Mouse (Mus musculus): Measurements from ENCODE around the gene Gm3476. TPM values are rescaled to one million over a fixed set of nuclear protein-coding genes. Genes with fewer than 3 reads are reported as not detected.
"Not testable (repeated sequence)": the region's sequence is repeated elsewhere in the genome, so short reads cannot be mapped to it uniquely, and the experiment has no call there.

Gm3476 gene
- not detected in 2 replicates for total RNA-seq (2017)

DNA sequence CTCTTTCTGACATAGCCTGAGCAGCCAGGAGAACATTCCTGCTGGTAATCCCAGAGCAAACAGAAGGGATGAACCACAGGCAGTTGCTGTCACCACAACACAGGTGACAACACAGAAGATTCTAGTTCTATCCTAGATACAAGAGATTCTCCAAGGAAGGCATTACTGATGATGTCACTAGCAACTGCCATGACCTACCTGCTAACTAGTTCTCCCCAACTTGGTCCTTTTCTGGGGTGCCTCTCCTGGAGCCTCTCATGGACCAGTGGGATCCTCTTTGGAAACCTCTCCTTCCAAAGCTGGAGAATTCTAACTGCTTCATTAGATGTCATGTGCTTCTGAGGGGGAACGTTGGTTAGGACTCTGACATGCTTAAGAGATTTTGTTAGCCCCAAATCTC, at the start of gene Gm3476:
Gene Gm3476, minus strand, starts transcription at position 101 of the 400 bp plus-strand sequence.
- not testable (repeated sequence) for ATAC-seq (replicated peaks in 1 of 2; ENCODE audit: insufficient read depth in 1 of 2, low FRiP score in 2 of 2, low TSS enrichment in 1 of 2, low read depth in 1 of 2, poor library complexity in 2 of 2, severe bottlenecking in 2 of 2)

DNA sequence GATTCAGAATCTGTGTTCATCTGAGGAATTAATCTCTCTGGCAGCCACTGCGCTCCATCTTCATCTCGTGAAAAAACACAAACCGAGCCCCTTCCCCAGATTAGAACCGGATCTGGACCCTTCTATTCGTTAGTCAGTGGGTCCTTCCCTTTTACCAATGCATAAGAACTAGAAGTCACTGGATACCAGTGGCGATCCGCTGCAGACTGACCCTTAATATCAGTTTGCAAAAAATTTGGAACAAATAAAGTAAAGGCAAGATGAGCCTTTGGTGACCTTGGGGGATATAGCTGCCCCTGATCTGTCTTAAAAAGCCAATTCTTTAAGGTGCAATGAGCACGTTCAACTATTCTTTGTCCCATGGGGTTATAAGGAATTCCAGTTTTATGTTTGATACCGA, 37.9 kb upstream of the Gm3476 start:
- ATAC-seq (replicated peaks in 1 of 2; ENCODE audit: insufficient read depth in 1 of 2, low FRiP score in 2 of 2, low TSS enrichment in 1 of 2, low read depth in 1 of 2, poor library complexity in 2 of 2, severe bottlenecking in 2 of 2) = not testable (repeated sequence)

GRCm38 (mm10) chr14:6161085-6161484, 35.5 kb upstream of the Gm3476 start:
- not testable (repeated sequence) for ATAC-seq (replicated peaks in 1 of 2; ENCODE audit: insufficient read depth in 1 of 2, low FRiP score in 2 of 2, low TSS enrichment in 1 of 2, low read depth in 1 of 2, poor library complexity in 2 of 2, severe bottlenecking in 2 of 2)

- ATAC-seq (replicated peaks in 1 of 2; ENCODE audit: insufficient read depth in 1 of 2, low FRiP score in 2 of 2, low TSS enrichment in 1 of 2, low read depth in 1 of 2, poor library complexity in 2 of 2, severe bottlenecking in 2 of 2) = peak; percentile 78 to 97; a peak in 3 of 4 replicates
Observed at GRCm38 (mm10) chr14:6108272-6108925, 17.2 kb downstream of the Gm3476 start, which contains the start of gene Gm3468. Gene Gm3468, minus strand, starts transcription at chr14:6108665.

DNA sequence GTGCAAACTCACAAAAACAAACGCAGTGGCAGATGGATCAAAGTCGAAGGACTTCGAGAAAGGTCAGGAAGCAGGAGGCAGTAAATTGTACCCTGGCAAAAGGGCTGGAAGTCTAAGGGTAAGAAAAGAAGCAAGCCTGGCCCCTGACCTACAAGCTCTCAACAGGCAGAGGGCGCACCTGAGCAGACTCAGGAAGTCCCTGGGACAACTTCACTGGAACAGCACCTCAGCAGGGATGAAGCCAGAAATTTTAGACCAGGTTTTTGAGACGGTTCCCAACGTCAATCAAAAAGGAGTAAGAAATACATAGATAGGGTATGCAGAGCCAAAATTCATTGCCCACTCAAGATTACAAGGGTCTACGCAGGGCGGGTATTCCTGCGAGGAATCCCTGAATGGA, 18.1 kb downstream of the Gm3476 start:
- not testable (repeated sequence) for ATAC-seq (replicated peaks in 1 of 2; ENCODE audit: insufficient read depth in 1 of 2, low FRiP score in 2 of 2, low TSS enrichment in 1 of 2, low read depth in 1 of 2, poor library complexity in 2 of 2, severe bottlenecking in 2 of 2)

GRCm38 (mm10) chr14:6093842-6094241, 31.8 kb downstream of the Gm3476 start, which contains the start of gene Gm8206:
Gene Gm8206, minus strand, starts transcription at chr14:6093942.
- ATAC-seq (replicated peaks in 1 of 2; ENCODE audit: insufficient read depth in 1 of 2, low FRiP score in 2 of 2, low TSS enrichment in 1 of 2, low read depth in 1 of 2, poor library complexity in 2 of 2, severe bottlenecking in 2 of 2) = not testable (repeated sequence)

- not testable (repeated sequence) for ATAC-seq (replicated peaks in 1 of 2; ENCODE audit: insufficient read depth in 1 of 2, low FRiP score in 2 of 2, low TSS enrichment in 1 of 2, low read depth in 1 of 2, poor library complexity in 2 of 2, severe bottlenecking in 2 of 2)
Observed at GRCm38 (mm10) chr14:6058167-6058566, 67.4 kb downstream of the Gm3476 start, which contains the start of gene Gm6337. Gene Gm6337, minus strand, starts transcription at chr14:6058267.

Other genes with a start within 250 kb of the Gm3476 start
- gene Gm8237, start 245.4 kb downstream of the Gm3476 start, total RNA-seq (2017) = not detected in 2 replicates
- gene Gm3248, start 164.1 kb downstream of the Gm3476 start, total RNA-seq (2017) = not detected in 2 replicates
- gene Gm3453, start 146.7 kb downstream of the Gm3476 start, total RNA-seq (2017) = not detected in 2 replicates
- gene Gm6337, start 67.5 kb downstream of the Gm3476 start, total RNA-seq (2017) = not detected in 2 replicates
- gene Gm8206, start 31.9 kb downstream of the Gm3476 start, total RNA-seq (2017) = not detected in 2 replicates
- gene Gm3468, start 17.1 kb downstream of the Gm3476 start, total RNA-seq (2017) = 2.5 and 5.0 TPM in 2 replicates
- not detected in 2 replicates for gene Gm21560, start 93.5 kb upstream of the Gm3476 start, total RNA-seq (2017)
- 1.5 and 2.4 TPM in 2 replicates for gene Gm3411, start 161.4 kb upstream of the Gm3476 start, total RNA-seq (2017)
- not detected in 2 replicates for gene Gm21103, start 179.0 kb upstream of the Gm3476 start, total RNA-seq (2017)
- not detected in 2 replicates for gene Gm3618, start 217.9 kb upstream of the Gm3476 start, total RNA-seq (2017)